ENCODE assay signal across 13 mouse cellular contexts in the genomic region with DNA sequence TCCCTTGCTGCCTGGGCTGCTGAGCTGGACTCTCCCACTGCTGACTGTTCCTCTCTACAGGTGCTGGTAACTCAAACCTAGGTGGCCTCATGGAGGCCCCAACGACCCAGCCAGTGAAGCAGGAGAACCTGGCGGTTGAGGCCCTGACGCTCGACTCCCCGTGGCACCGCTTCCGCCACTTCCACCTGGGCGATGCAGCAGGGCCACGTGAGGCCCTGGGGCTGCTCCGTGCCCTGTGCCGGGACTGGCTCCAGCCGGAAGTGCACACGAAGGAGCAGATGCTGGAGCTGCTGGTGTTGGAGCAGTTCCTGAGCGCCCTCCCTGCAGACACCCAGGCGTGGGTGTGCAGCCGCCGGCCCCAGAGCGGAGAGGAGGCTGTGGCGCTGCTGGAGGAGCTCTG. TPM values are rescaled to one million over a fixed set of nuclear protein-coding genes. Genes with fewer than 3 reads are reported as not detected.
DNase-seq lines count a peak whose midpoint lies in the region; TF ChIP-seq lines count a peak whose summit lies in the region.
"Had no signal": no experiment of that assay in that cellular context is flagged by ENCODE, and none has a peak within 500 bp of the region (broad histone marks: within the 10 kb centered on the region; RNA-seq: fewer than 3 reads in every experiment).

No protein-coding gene starts in this region.

- intact Hi-C loops in gastrocnemius, adult 2 months (cut with DNase I), result no loop called here
- intact Hi-C loops in left cerebral cortex, postnatal 14 days (cut with DNase I), result no loop called here

- H3K27ac ChIP-seq in gastrocnemius, adult 2 months, result peak overlapping the region; percentile 61; the same call in 1 of the 2 replicates
- H3K27ac ChIP-seq in layer of hippocampus, adult 2 months, result peak overlapping the region; percentile 32; the same call in 1 of the 2 replicates

- H3K4me3 ChIP-seq in gastrocnemius, adult 2 months, result no peak overlapping the region
- no peak overlapping the region for H3K4me3 ChIP-seq in layer of hippocampus, adult 2 months
- H3K4me3 ChIP-seq: erythroblast, embryonic 14.5 days had no signal

- DNase-seq in gastrocnemius, adult 2 months, result no peak
- no peak for DNase-seq in gastrocnemius, postnatal 25 days
- DNase-seq in layer of hippocampus, adult 2 months (ENCODE audit: low spot score in 2 of 2), result no peak
- no peak for DNase-seq in layer of hippocampus, postnatal 14 days (ENCODE audit: low spot score in 2 of 2)
- DNase-seq in ZHBTc4 (ENCODE audit: low read depth, low spot score), result peak; percentile 60
- peak; percentile 58 to 66 for DNase-seq in kidney, adult 8-10 months
- no peak for DNase-seq in ovary, postnatal 36 days (ENCODE audit: low spot score)
- DNase-seq in left cerebral cortex, postnatal 14 days (ENCODE audit: low spot score in 2 of 2), result no peak
- DNase-seq: adrenal gland, postnatal 14 days had no signal

- no peak for TF ChIP-seq CTCF in gastrocnemius, adult 2 months (IDR thresholded peaks at IDR 0.05)
- no peak for TF ChIP-seq CTCF in layer of hippocampus, adult 2 months (conservative IDR thresholded peaks at IDR 0.05)

RNA-seq across cellular contexts. Expression of gene Zfp444, which starts 11.8 kb away (rescaled TPM):
- total RNA-seq in gastrocnemius, adult 2 months (2021), result 1 to 10 TPM; 7.4 to 9.1 TPM
- total RNA-seq in gastrocnemius, postnatal 25 days (2021), result 1 to 10 TPM; 4.0 to 7.6 TPM
- 10 to 100 TPM; 55.8 to 57.2 TPM for total RNA-seq in layer of hippocampus, adult 2 months (2021)
- 10 to 100 TPM; 51.1 to 54.6 TPM for total RNA-seq in layer of hippocampus, postnatal 14 days (2021)
- 10 to 100 TPM; 51.0 to 58.8 TPM for total RNA-seq in left cerebral cortex, postnatal 14 days (2021)

RNA-seq across cellular contexts. Expression of gene Galp, which starts 13.1 kb away (rescaled TPM):
- total RNA-seq in gastrocnemius, adult 2 months (2021), result not detected
- not detected for total RNA-seq in gastrocnemius, postnatal 25 days (2021)
- not detected for total RNA-seq in layer of hippocampus, adult 2 months (2021)
- total RNA-seq in layer of hippocampus, postnatal 14 days (2021), result not detected
- not detected for total RNA-seq in left cerebral cortex, postnatal 14 days (2021)
- total RNA-seq: adrenal gland, postnatal 14 days; gastrocnemius, adult 8-10 months; hematopoietic stem cell, adult 5-6 weeks; neutrophil, adult 5-6 weeks had no signal

RNA-seq across cellular contexts. Expression of gene Zfp787, which starts 28.0 kb away (rescaled TPM):
- 10 to 100 TPM; 28.3 to 28.4 TPM for total RNA-seq in gastrocnemius, adult 2 months (2021)
- 10 to 100 TPM; 27.3 to 30.7 TPM for total RNA-seq in gastrocnemius, postnatal 25 days (2021)
- total RNA-seq in layer of hippocampus, adult 2 months (2021), result 10 to 100 TPM; 26.2 to 27.3 TPM
- total RNA-seq in layer of hippocampus, postnatal 14 days (2021), result 10 to 100 TPM; 25.7 to 26.8 TPM
- 10 to 100 TPM; 26.9 to 29.1 TPM for total RNA-seq in left cerebral cortex, postnatal 14 days (2021)

RNA-seq across cellular contexts. Expression of gene Zscan5b, which starts 38.3 kb away (rescaled TPM):
- total RNA-seq in gastrocnemius, adult 2 months (2021), result not detected
- not detected for total RNA-seq in gastrocnemius, postnatal 25 days (2021)
- not detected for total RNA-seq in layer of hippocampus, adult 2 months (2021)
- total RNA-seq in layer of hippocampus, postnatal 14 days (2021), result not detected
- total RNA-seq in left cerebral cortex, postnatal 14 days (2021), result not detected
- total RNA-seq: adrenal gland, postnatal 14 days; gastrocnemius, adult 8-10 months; hematopoietic stem cell, adult 5-6 weeks; neutrophil, adult 5-6 weeks had no signal

Comparison
In these comparisons a context has a peak if more than half of its experiments do, and no peak if none do; other contexts are left out.
1. DNase-seq: peak in ZHBTc4 (single experiment) and kidney, adult 8-10 months (2 of 2); none in gastrocnemius, adult 2 months (single experiment), gastrocnemius, postnatal 25 days (single experiment), layer of hippocampus, adult 2 months (0 of 2), layer of hippocampus, postnatal 14 days (0 of 2), ovary, postnatal 36 days (single experiment) and left cerebral cortex, postnatal 14 days (0 of 2).
2. RNA of gene Zfp444, which starts 11.8 kb away (total RNA-seq): 51.0 to 58.8 TPM in left cerebral cortex, postnatal 14 days, 55.8 to 57.2 TPM in layer of hippocampus, adult 2 months and 51.1 to 54.6 TPM in layer of hippocampus, postnatal 14 days; 7.4 to 9.1 TPM in gastrocnemius, adult 2 months and 4.0 to 7.6 TPM in gastrocnemius, postnatal 25 days; every median in the first group is over 4 times any median in the second.